Mouse (Mus musculus) cerebellum, postnatal 14 days (tissue): Measurements from ENCODE around the gene Vps53.

Experiments
- DNase-seq, 2 experiments: peaks; one replicate each; pipeline ENCODE4 v3.0.0; 2021; ENCODE audit warnings: mixed read lengths in 2 of 2

Gene Vps53

GRCm38 (mm10) chr11:76050967-76051512 lies 128.4 kb downstream of the Vps53 start:
- no peak for DNase-seq

GRCm38 (mm10) chr11:76050509-76050908 lies 128.9 kb downstream of the Vps53 start:
- DNase-seq, result no peak

GRCm38 (mm10) chr11:76045367-76045766 lies 134.1 kb downstream of the Vps53 start:
- no peak for DNase-seq

- no peak for DNase-seq
Observed at GRCm38 (mm10) chr11:76044468-76044867, 135.0 kb downstream of the Vps53 start.

GRCm38 (mm10) chr11:76042882-76043281 lies 136.6 kb downstream of the Vps53 start:
- no peak for DNase-seq

- DNase-seq, result no peak
Observed at GRCm38 (mm10) chr11:76042041-76042638, 137.3 kb downstream of the Vps53 start.

GRCm38 (mm10) chr11:76040761-76041376 lies 138.6 kb downstream of the Vps53 start:
- DNase-seq, result no peak

GRCm38 (mm10) chr11:76040106-76040505 lies 139.3 kb downstream of the Vps53 start:
- DNase-seq, result no peak

- peak; percentile 74 to 85 for DNase-seq
Observed at GRCm38 (mm10) chr11:76039271-76040053, 140.0 kb downstream of the Vps53 start.

- DNase-seq, result no peak
Observed at GRCm38 (mm10) chr11:76037581-76038294, 141.7 kb downstream of the Vps53 start.

GRCm38 (mm10) chr11:76035182-76035581 lies 144.3 kb downstream of the Vps53 start:
- DNase-seq, result peak; percentile 67 to 81

- no peak for DNase-seq
Observed at GRCm38 (mm10) chr11:76033836-76034235, 145.6 kb downstream of the Vps53 start.

GRCm38 (mm10) chr11:76033359-76033758 lies 146.1 kb downstream of the Vps53 start:
- no peak for DNase-seq

GRCm38 (mm10) chr11:76028072-76028465 lies 151.4 kb downstream of the Vps53 start:
- DNase-seq, result no peak

- peak; percentile 84 to 91 for DNase-seq
Observed at GRCm38 (mm10) chr11:76027139-76028071, 152.0 kb downstream of the Vps53 start, which contains the start of gene Rflnb. Gene Rflnb, minus strand, starts transcription at chr11:76027782.

- no peak for DNase-seq
Observed at GRCm38 (mm10) chr11:76026527-76027138, 152.8 kb downstream of the Vps53 start.

GRCm38 (mm10) chr11:76025080-76025583 lies 154.3 kb downstream of the Vps53 start:
- DNase-seq, result no peak

- no peak for DNase-seq
Observed at GRCm38 (mm10) chr11:76020916-76021315, 158.5 kb downstream of the Vps53 start.

- no peak for DNase-seq
Observed at GRCm38 (mm10) chr11:76019879-76020278, 159.6 kb downstream of the Vps53 start.

- DNase-seq, result no peak
Observed at GRCm38 (mm10) chr11:76015814-76016213, 163.6 kb downstream of the Vps53 start.

- DNase-seq, result no peak
Observed at GRCm38 (mm10) chr11:76015251-76015650, 164.2 kb downstream of the Vps53 start.
